Mouse (Mus musculus) small intestine, adult 2 months (tissue): ENCODE results near the gene Mgrn1. TPM values are rescaled to one million over a fixed set of nuclear protein-coding genes. Genes with fewer than 3 reads are reported as not detected.

ENCODE experiments used
- H3K27ac ChIP-seq: fragments of 200-500 bp; 2 replicates; pipeline ENCODE4 v1.5.1; 2012; ENCODE audit warnings: low read depth, low read length, control low read depth, inconsistent platforms; ENCODE audit not compliant: insufficient read depth
- H3K27me3 ChIP-seq: fragments of 200-500 bp; 2 replicates; pipeline ENCODE4 v1.6.1; 2012; ENCODE audit warnings: mild to moderate bottlenecking, moderate library complexity, low read length, inconsistent platforms; ENCODE audit not compliant: control insufficient read depth, insufficient read depth
- H3K36me3 ChIP-seq: fragments of 200-500 bp; 2 replicates; pipeline ENCODE4 v1.6.1; 2012; ENCODE audit warnings: mild to moderate bottlenecking, low read length, control low read depth, inconsistent platforms; ENCODE audit not compliant: control insufficient read depth, insufficient read depth
- H3K4me1 ChIP-seq: fragments of 200-500 bp; 2 replicates; pipeline ENCODE4 v1.6.1; 2012; ENCODE audit warnings: low read length, inconsistent platforms, mixed read lengths; ENCODE audit not compliant: control insufficient read depth, insufficient read depth, insufficient read length
- H3K4me3 ChIP-seq: fragments of 200-500 bp; 2 replicates; pipeline ENCODE4 v1.5.1; 2012; ENCODE audit warnings: low read depth, mild to moderate bottlenecking, control low read depth, inconsistent platforms, low read length, moderate library complexity
- CTCF ChIP-seq: fragments of 200-500 bp; IDR thresholded peaks from 2 replicates; pipeline ENCODE4 v1.5.1; 2012; ENCODE audit warnings: low read depth, mild to moderate bottlenecking, control low read depth, inconsistent platforms, low read length, moderate library complexity, mixed read lengths; ENCODE audit not compliant: insufficient replicate concordance, insufficient read length; ENCODE audit errors: extremely low read depth
- POLR2A ChIP-seq: fragments of 200-500 bp; IDR thresholded peaks from 2 replicates; pipeline ENCODE4 v1.6.1; 2012; ENCODE audit warnings: low read depth, mild to moderate bottlenecking, control low read depth, inconsistent platforms, low read length, moderate library complexity
- WGBS: fragments of 180-500 bp; shearing (Covaris S2); methylation state at CpG from one replicate; pipeline ENCODE4 v1.1.7; 2018; 5-methylcytosine and 5-hydroxymethylcytosine counted together
- polyA plus RNA-seq: library from polyadenylated mRNA; depleted of rRNA; stranded (reverse); fragments of >200 nt; gene quantifications from 2 replicates; pipeline ENCODE4 v1.2.3, GENCODE M21; 2012

The Mgrn1 gene
- polyA plus RNA-seq, 1 experiment = 164 TPM

DNA sequence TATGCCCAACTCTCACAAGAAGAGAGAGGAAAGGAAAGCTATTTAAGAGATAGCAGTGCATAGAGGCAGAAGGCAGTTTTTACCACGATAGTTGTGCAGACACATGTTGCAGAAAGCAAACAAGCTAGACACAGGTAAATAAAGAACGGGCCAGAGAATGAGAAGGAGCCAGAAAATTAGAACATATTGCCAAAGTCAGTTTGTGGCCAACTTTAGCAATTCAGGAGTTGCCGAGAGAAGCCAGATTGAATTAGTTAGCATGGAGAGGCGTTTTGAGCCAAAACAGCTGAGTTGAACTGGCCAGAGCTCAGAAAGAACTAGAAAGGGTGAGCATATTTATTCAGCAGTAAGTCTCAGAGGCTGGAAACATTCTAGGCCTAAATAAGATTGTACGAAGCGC is 6.1 kb downstream of the Mgrn1 start:
- no peak overlapping the region for H3K4me3 ChIP-seq
- H3K36me3 ChIP-seq = peaks cover 8% of the 10 kb centered on the region
- H3K27ac ChIP-seq = no peak overlapping the region
- TF ChIP-seq POLR2A (no peak), CTCF (no peak)
- H3K27me3 ChIP-seq = no peaks in the 10 kb centered on the region
- WGBS = 86% methylated on average over 6 of the region's 6 CpGs
- peaks cover 33% of the 10 kb centered on the region for H3K4me1 ChIP-seq

DNA sequence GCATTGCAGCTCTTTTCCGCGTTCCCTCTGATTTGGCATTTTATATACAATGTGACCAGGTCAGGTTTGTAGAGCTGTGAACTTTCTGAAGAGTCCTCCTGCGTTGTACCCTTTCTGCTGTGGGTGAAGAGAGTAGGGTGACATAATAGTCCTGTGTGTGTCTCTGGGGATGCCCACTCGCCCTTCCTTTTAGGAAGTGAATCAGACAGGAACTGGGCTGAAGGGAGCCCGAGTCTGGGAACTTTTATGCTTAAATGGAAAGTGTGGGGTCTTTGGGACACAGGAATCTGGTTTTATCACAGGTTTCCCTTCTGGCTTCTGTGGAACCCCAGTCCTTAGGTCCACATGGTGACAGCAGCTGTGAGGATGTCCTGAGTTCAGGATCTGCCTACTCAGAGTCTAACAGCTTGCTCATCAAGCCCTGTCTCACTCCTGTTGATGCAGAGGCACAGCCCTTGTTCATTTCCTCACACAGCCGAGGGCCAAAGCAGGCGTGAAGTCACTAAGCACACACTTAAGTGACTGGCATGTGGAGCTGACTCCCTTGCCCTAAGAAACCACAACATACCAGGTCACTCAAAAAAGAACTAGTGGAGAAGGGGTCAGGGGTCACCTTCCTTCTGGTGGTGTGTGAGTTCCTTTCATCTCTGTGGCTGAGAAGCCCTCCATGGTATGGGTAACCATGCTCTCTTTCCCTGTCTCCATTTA is 8.3 kb downstream of the Mgrn1 start:
- TF ChIP-seq POLR2A (no peak), CTCF (no peak)
- WGBS = 80% methylated on average over 7 of the region's 7 CpGs
- Histone ChIP-seq H3K4me1 (peaks cover 31% of the 10 kb centered on the region), H3K27ac (no peak overlapping the region), H3K27me3 (no peaks in the 10 kb centered on the region), H3K4me3 (no peak overlapping the region), H3K36me3 (peaks cover 11% of the 10 kb centered on the region)

DNA sequence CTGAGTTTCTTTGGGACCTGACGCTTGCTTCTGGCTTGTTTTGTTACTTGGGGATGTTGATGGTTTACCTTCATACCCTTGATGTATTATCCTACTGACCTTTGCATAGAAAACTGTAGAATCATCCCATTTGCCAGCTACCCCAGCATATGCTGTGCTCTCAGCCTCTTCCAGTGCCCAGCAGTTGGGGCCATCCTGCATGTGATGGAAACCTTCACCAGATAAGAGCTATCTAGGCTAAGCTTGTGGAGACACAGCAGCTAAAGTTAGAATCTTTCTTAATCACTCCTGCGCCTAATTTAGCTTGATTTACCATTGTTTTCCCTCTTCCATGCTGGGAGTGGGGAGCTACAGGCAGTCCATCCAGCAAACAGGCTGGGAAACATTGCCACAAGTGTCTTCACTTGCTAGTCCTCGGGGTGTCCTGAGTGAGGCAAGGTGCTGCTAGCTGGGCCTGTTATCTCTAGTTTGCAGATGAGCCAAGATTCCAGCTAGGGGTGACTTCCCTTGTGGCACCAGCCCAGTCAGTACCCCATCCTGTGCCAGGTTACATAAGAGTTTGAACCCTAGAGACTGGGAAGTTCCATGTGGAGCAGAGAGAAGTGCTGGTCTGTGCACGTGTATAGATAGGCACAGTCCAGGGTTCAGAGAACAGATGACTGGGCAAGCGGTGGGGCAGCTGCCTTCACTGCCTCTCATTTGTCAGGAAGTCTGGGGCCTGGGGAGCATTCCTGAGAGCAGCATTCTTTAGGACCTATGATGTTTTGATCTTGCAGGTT is 10.4 kb downstream of the Mgrn1 start:
- Histone ChIP-seq H3K36me3 (peaks cover 6% of the 10 kb centered on the region; the same call in 1 of the 2 replicates), H3K27ac (peak overlapping the region; percentile 77), H3K4me1 (peaks cover 29% of the 10 kb centered on the region), H3K27me3 (no peaks in the 10 kb centered on the region), H3K4me3 (no peak overlapping the region)
- TF ChIP-seq CTCF = no peak
- no peak for TF ChIP-seq POLR2A
- WGBS = 42% methylated on average over 5 of the region's 5 CpGs

DNA sequence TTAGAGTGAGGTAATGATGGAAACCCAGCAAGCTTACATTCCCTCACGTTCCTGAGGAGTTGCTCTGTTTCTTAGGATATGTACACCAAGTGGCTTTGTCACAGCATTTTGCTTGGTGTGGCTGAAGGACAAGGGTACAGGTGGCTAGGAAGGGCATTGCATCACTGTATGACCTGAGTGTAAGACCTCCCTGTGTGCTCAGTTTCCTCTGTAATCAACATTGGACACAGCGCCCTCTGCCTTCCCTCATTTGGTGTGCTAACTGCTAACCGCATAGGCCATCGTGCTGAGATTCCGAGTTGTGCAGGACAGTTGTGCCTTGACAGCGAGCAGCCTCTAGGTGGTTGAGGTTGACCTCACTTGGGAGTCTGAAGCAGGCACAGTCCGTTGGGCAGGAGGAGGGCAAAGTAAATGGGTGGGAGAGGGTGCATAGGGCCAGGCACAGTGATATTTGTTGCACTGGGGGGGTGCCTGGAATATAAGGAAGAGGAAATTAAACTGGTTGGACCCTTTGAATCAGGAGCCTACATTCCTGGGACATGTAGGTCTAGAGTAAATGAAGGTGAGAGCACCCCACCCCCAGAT is 11.2 kb downstream of the Mgrn1 start:
- H3K27ac ChIP-seq = peak overlapping the region; percentile 77

DNA sequence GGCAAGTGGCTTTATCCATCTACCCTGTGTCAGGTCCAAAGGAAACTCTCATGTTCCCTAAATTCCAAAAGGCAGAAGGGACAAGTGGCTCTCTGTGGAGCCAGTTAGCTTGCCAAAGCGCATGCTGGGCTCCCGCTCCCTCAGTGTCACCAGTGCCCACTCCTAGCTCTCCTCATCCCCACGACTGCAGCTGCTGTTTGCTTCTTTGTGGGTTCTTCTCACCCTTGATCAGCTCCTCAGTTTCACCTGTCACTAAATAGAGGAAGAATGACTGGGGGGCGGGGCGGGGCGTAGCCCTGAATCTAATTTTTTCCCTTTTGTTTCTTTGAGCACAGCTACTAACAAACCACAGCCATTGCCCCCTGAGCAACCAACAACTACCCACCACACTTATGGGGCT is 12.8 kb downstream of the Mgrn1 start:
- Histone ChIP-seq H3K36me3 (0 out of 2 replicates have a peak, but pooled peaks cover 3% of the 10 kb centered on the region), H3K27me3 (no peaks in the 10 kb centered on the region), H3K4me1 (peaks cover 33% of the 10 kb centered on the region), H3K4me3 (no peak overlapping the region), H3K27ac (no peak overlapping the region)
- TF ChIP-seq POLR2A (no peak), CTCF (no peak)
- 67% methylated on average over 6 of the region's 6 CpGs for whole genome bisulfite sequencing

More for the DNA sequence above, 11.2 kb downstream of the Mgrn1 start:
- Histone ChIP-seq H3K4me3 (no peak overlapping the region), H3K27me3 (no peaks in the 10 kb centered on the region), H3K36me3 (peaks cover 6% of the 10 kb centered on the region; the same call in 1 of the 2 replicates), H3K4me1 (peaks cover 29% of the 10 kb centered on the region)
- 66% methylated on average over 7 of the region's 7 CpGs for WGBS
- TF ChIP-seq CTCF (no peak; the same call in 1 of the 2 replicates), POLR2A (no peak)

DNA sequence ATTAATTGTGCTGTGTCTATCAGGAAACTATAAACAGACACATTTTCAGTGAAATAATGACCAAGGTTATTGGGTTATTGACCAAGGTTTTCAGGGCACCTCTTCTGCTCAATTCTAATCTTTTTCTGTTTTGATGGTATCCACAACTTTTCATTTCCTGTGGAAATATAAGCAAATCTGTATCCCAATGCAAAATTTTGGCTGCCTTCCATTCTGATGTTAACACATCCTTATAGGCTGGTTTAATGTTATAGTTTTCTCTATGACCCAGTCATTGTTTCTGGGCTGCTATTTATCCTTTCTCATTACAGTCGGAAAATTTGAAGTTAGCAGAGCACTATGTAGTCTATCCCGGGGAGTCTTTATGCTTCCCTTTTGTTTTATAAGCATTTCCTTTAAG is 13.7 kb downstream of the Mgrn1 start:
- Histone ChIP-seq H3K4me3 (no peak overlapping the region), H3K27me3 (no peaks in the 10 kb centered on the region), H3K27ac (no peak overlapping the region), H3K36me3 (0 out of 2 replicates have a peak, but pooled peaks cover 3% of the 10 kb centered on the region), H3K4me1 (peaks cover 37% of the 10 kb centered on the region)
- TF ChIP-seq CTCF (no peak), POLR2A (no peak)
- WGBS = 85% methylated on average over 2 of the region's 2 CpGs

DNA sequence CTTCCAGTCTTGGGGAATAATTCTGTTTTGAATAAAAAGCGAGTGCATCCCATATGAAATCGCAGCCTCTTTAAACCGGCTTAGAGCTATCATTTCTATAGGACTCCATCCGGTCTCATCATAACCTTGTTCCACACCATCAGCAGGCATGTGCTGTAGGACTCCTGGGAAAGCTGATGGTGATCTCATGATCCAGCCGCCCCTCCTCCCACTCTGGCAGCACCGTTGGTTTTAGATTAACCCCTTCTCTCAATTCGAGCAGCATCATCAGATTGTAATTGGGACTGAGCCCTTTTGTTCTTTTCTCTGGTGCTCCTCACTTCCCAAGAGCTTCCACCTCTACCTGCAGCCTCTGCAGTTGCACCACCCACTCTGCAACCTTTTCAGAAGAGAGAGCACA is 15.1 kb downstream of the Mgrn1 start:
- WGBS = 79% methylated on average over 7 of the region's 7 CpGs
- H3K4me1 ChIP-seq = peaks cover 32% of the 10 kb centered on the region
- H3K4me3 ChIP-seq = no peak overlapping the region
- TF ChIP-seq CTCF (no peak), POLR2A (no peak)
- 0 out of 2 replicates have a peak, but pooled peaks cover 3% of the 10 kb centered on the region for H3K36me3 ChIP-seq
- H3K27me3 ChIP-seq = no peaks in the 10 kb centered on the region
- H3K27ac ChIP-seq = no peak overlapping the region
